Mouse (Mus musculus) liver, embryonic 11.5 days (tissue): ENCODE data around the gene Slx1b. TPM values are rescaled to one million over a fixed set of nuclear protein-coding genes. Genes with fewer than 3 reads are reported as not detected.
"Not testable (repeated sequence)": the region's sequence is repeated elsewhere in the genome, so short reads cannot be mapped to it uniquely, and the experiment has no call there.

ENCODE experiments used
- ATAC-seq: fragments of 200-750 bp; cut with Nextera tagmentation; replicated peaks from 2 replicates; pipeline ENCODE4 v1.8.0; 2017; ENCODE audit warnings: moderate number of reproducible peaks, mild to moderate bottlenecking, moderate TSS enrichment, moderate library complexity; ENCODE audit not compliant: low FRiP score
- DNase-seq: peaks from one replicate; pipeline ENCODE4 v3.0.0-alpha.2; 2017; ENCODE audit warnings: low spot score
- H3K27ac ChIP-seq: fragments of 300-500 bp; sonication (generic); 2 replicates; pipeline ENCODE4 v1.5.1; 2014; ENCODE audit warnings: mild to moderate bottlenecking, low read depth, low read length, control low read depth
- H3K27me3 ChIP-seq: fragments of 300-500 bp; sonication (generic); replicated peaks from 2 replicates; pipeline ENCODE4 v1.6.1; 2014; ENCODE audit warnings: low read length, mixed read lengths; ENCODE audit not compliant: control insufficient read depth, insufficient read depth
- H3K36me3 ChIP-seq: fragments of 300-500 bp; sonication (generic); 2 replicates; pipeline ENCODE4 v1.6.1; 2014; ENCODE audit warnings: mild to moderate bottlenecking, low read length, moderate library complexity, mixed read lengths; ENCODE audit not compliant: control insufficient read depth, insufficient read depth
- H3K4me1 ChIP-seq: fragments of 300-500 bp; sonication (generic); replicated peaks from 2 replicates; pipeline ENCODE4 v1.6.1; 2014; ENCODE audit warnings: low read length, mixed read lengths; ENCODE audit not compliant: control insufficient read depth, insufficient read depth
- H3K4me2 ChIP-seq: fragments of 300-500 bp; sonication (generic); 2 replicates; pipeline ENCODE4 v1.6.1; 2014; ENCODE audit warnings: mild to moderate bottlenecking, control low read depth, moderate library complexity
- H3K4me3 ChIP-seq: fragments of 300-500 bp; sonication (generic); 2 replicates; pipeline ENCODE4 v1.5.1; 2014; ENCODE audit warnings: low read depth, low read length, control low read depth
- H3K9ac ChIP-seq: fragments of 300-500 bp; sonication (generic); 2 replicates; pipeline ENCODE4 v1.6.1; 2014; ENCODE audit warnings: low read depth, low read length, control low read depth
- H3K9me3 ChIP-seq: fragments of 300-500 bp; sonication (generic); 2 replicates; pipeline ENCODE4 v1.6.1; 2016; ENCODE audit warnings: low read length, inconsistent platforms, mixed read lengths; ENCODE audit not compliant: control insufficient read depth
- WGBS: fragments of 180-500 bp; shearing (Covaris S2); extraction: QIAGEN DNeasy Blood & Tissue Kit; methylation state at CpG from one replicate; pipeline ENCODE4 v1.1.7; 2014; 5-methylcytosine and 5-hydroxymethylcytosine counted together
- polyA plus RNA-seq: library from polyadenylated mRNA; unstranded; fragments of >200 nt; fragmentation: Nextera tagmentation; extraction: Ambion mirVana; gene quantifications from 2 replicates; pipeline ENCODE4 v1.2.1, GENCODE M21; 2014

Gene Slx1b
- 6.6 and 7.7 TPM in 2 replicates for polyA plus RNA-seq

DNA sequence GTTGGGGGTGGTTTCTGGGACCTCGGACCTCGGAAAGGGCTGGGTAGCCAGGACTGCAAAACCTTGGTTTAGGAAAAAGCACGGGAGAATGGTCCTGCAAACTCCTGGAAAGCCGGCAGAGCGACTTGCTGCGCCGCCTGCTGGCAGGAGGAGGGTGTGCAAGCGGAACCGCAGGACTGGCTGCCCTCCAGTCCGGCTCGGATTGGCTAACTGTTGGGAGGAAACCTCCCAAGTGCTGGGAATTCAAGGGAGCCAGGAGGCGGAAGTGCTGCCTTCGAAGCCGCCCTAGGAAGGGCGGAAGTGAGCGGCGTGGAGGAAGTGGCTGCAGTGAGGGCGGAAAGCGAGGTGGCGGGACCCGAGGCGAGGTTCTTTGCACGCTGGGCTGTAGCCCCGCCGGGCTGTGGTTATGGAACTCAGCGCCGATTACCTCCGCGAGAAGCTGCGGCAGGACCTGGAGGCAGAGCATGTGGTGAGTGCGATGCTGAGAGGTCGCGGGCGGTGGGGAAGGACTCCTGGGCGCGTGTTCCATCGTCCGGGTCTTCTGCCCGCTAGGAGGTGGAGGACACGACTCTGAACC, at the start of gene Slx1b:
Gene Slx1b (minus strand): TSS at position 154 of the 577 bp plus-strand sequence.
- peak; percentile 90 for DNase-seq
- Histone ChIP-seq H3K4me1 (peaks cover 13% of the 10 kb centered on the region), H3K27ac (peak within 1 kb of the TSS; percentile 95), H3K9me3 (no peaks in the 10 kb centered on the region), H3K36me3 (peaks cover 15% of the 10 kb centered on the region), H3K9ac (peak within 1 kb of the TSS; percentile 91), H3K4me2 (peak within 1 kb of the TSS; percentile 95), H3K27me3 (no peaks in the 10 kb centered on the region), H3K4me3 (peak within 1 kb of the TSS; percentile 91)
- WGBS: under 1% methylated on average over 40 of the region's 40 CpGs
- ATAC-seq: peak; percentile 95

DNA sequence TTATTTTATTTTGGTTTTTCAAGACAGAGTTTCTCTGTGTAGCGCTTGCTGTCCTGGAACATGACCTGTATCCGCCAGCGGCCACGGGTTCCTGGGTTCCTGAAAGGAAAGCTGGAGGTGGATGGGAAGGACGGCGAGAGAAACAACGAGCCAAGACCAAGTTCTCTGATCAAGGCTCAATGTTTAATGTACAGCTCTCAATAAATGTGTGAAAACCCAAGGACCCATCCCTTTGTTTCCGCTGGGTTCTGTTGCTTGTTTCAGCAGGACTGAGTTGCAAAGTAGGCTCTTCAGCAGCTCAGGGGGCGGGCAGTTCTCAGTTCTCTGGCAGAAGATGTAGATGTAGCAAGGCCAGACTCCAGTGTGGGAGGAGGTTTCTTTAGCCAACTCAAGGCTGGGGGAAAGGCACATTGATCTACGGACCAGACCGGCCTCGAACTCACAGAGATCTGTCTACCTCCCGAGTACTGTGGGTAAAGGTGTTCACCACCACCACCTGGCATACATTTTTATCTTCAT, 46.4 kb upstream of the Slx1b start:
- Histone ChIP-seq H3K27ac (no peak overlapping the region), H3K9ac (no peak overlapping the region), H3K4me2 (no peak overlapping the region), H3K27me3 (no peaks in the 10 kb centered on the region), H3K9me3 (no peaks in the 10 kb centered on the region), H3K4me1 (0 out of 2 replicates have a peak, but pooled peaks cover 2% of the 10 kb centered on the region), H3K4me3 (no peak overlapping the region), H3K36me3 (no peaks in the 10 kb centered on the region)
- no peak for ATAC-seq
- 89% methylated on average over 13 of the region's 13 CpGs for WGBS
- no peak for DNase-seq

DNA sequence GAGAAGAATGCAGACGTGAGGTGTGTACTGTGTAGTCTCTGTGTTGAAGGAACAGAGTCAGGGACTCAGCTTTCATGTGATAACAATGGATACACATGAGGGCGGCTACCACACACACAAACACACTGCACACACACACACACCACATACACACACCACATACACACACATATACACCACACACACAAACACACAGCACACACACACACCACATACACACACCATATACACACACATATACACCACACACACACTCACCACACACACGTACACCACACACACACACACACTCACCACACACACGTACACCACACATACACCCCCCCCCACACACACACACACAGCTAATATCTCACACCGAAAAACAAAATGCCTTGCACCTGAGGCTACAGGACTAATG, 45.9 kb upstream of the Slx1b start:
- Histone ChIP-seq H3K4me1 (0 out of 2 replicates have a peak, but pooled peaks cover 1% of the 10 kb centered on the region), H3K36me3 (no peaks in the 10 kb centered on the region), H3K27me3 (no peaks in the 10 kb centered on the region), H3K4me3 (no peak overlapping the region), H3K9ac (no peak overlapping the region), H3K9me3 (no peaks in the 10 kb centered on the region), H3K4me2 (no peak overlapping the region), H3K27ac (no peak overlapping the region)
- ATAC-seq (no peak), DNase-seq (no peak)
- 83% methylated on average over 5 of the region's 5 CpGs for WGBS

DNA sequence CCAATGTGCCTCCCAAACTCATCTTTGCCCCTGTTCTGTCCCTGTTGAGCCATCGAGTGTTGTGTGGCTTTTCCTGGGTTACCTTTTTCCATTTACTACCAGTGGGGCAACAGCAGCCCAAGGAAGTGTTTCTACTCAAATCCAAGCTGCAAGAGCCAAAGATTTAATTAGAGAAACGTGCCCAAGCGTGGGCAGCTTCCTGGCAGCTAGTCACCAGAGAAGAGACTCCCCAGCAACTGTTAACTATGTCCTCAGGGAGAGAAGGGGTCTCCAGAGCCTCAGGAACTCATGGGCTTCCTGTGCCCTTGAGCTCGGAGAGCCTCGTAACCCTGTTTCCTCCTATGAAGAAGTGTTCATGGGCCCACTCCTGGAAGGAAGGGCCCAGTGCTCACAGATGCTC, 45.4 kb upstream of the Slx1b start:
- Histone ChIP-seq H3K4me2 (no peak overlapping the region), H3K9ac (no peak overlapping the region), H3K9me3 (no peaks in the 10 kb centered on the region), H3K4me3 (no peak overlapping the region), H3K36me3 (no peaks in the 10 kb centered on the region), H3K27ac (no peak overlapping the region), H3K27me3 (no peaks in the 10 kb centered on the region), H3K4me1 (no peaks in the 10 kb centered on the region)
- no peak for ATAC-seq
- no peak for DNase-seq
- 66% methylated on average over 5 of the region's 5 CpGs for WGBS

DNA sequence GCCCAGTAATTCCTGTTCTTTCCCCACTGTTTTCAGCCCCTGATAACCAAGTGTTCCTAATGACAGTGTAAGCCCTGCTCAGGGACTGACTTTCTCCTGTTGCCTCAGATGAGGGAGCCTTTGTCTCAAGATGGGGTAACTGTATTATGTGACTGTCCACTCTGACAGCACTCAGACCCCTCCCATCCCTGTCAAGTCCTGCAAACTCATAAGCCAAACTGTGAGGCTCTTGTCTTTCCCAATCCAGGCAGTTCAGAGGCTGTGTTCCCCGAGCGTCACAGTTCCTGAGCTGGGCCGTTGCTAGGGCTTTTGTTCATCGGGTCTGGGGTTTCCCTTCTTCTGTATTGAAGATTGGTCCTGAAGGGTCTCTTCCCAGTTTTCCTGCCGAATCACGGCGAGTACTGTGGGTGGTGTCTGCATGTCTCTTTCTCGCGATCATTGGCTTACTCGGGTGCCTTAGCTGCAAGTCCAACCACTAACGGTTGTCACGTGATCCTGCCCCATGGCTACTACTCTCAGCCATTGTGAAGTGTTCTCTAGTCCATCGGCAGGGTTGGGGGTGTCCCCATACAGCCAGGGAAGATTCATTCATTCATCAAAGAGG, 44.6 kb upstream of the Slx1b start:
- DNase-seq (no peak), ATAC-seq (no peak)
- 84% methylated on average over 13 of the region's 13 CpGs for WGBS
- H3K27me3 ChIP-seq: no peaks in the 10 kb centered on the region
- H3K4me1 ChIP-seq: no peaks in the 10 kb centered on the region
- H3K4me3 ChIP-seq: no peak overlapping the region
- no peaks in the 10 kb centered on the region for H3K36me3 ChIP-seq
- H3K4me2 ChIP-seq: no peak overlapping the region
- H3K9me3 ChIP-seq: no peaks in the 10 kb centered on the region
- no peak overlapping the region for H3K27ac ChIP-seq
- H3K9ac ChIP-seq: no peak overlapping the region

DNA sequence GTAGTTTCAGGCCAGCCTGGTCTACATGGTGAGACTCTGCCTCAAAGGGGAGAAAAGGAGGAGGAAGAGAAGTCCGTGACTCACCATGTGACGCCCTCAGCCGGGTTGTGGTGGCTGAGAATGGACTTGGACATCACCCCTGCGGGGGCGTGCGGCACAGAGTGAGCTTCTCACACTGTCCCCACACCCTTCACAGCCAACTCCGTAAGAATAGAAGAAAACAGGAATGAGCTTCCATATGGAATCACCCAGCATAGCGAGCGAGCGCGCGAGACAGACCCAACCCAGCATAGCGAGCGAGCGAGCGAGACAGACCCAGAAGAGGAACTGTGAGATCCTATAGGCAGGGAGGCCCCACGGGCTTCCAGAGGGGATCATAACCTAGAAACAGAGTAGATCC, 44.0 kb upstream of the Slx1b start:
- 81% methylated on average over 17 of the region's 17 CpGs for WGBS
- H3K9ac ChIP-seq: no peak overlapping the region
- DNase-seq (no peak), ATAC-seq (no peak)
- no peaks in the 10 kb centered on the region for H3K9me3 ChIP-seq
- H3K27me3 ChIP-seq: no peaks in the 10 kb centered on the region
- no peak overlapping the region for H3K4me2 ChIP-seq
- no peak overlapping the region for H3K4me3 ChIP-seq
- no peak overlapping the region for H3K27ac ChIP-seq
- H3K4me1 ChIP-seq: no peaks in the 10 kb centered on the region
- no peaks in the 10 kb centered on the region for H3K36me3 ChIP-seq

DNA sequence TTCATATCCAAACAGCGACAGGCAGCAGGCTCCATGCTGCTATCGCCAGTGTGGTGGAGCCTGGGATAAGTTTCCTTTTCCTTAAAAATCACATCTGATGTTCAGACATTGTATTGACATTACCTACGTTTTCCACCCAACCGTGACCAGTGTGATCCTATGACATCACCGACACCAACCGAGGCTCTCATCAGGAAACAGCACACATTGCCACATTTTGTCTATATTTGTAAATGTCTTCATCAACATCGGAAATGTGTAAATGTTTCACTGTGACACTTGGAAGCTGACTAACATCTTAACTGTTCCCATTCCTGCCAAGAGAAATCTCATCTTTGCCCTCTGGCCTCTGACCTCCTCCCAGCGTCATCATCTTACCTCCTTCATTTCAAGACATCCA, 40.5 kb upstream of the Slx1b start:
- WGBS: 80% methylated on average over 8 of the region's 8 CpGs
- no peak overlapping the region for H3K27ac ChIP-seq
- H3K9ac ChIP-seq: no peak overlapping the region
- no peaks in the 10 kb centered on the region for H3K36me3 ChIP-seq
- H3K27me3 ChIP-seq: no peaks in the 10 kb centered on the region
- H3K4me1 ChIP-seq: no peaks in the 10 kb centered on the region
- no peak for ATAC-seq
- no peak overlapping the region for H3K4me2 ChIP-seq
- H3K9me3 ChIP-seq: no peaks in the 10 kb centered on the region
- no peak overlapping the region for H3K4me3 ChIP-seq
- no peak for DNase-seq

DNA sequence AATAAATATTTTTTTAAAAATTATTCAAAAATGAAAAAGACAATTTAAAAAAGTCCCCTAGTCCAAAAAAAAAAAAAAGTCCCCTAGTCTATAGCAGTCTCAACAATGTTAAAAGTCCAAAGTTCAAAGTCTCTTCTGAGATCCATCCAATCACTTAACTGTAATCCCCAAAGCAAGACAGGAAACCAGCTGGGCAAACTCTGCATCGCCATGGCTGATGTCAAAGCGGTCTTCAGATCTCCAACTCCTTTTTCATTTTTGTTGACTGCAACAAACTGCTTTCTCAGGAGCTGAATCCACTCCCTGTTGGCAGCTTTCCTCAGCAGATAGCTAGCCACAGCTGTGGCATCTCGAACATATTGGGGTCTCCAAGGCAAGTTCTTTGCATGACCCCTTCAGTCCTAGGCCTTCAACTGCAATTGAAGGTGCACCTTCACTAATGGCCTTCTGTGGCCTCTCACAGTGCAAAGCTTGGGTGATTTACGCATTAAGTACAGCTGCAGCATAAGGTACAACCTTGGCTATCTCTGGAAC, 34.7 kb upstream of the Slx1b start:
- WGBS: 77% methylated on average over 4 of the region's 4 CpGs
- H3K9ac ChIP-seq, DNase-seq, H3K27ac ChIP-seq, H3K4me3 ChIP-seq, ATAC-seq, H3K4me2 ChIP-seq, H3K9me3 ChIP-seq, H3K27me3 ChIP-seq, H3K4me1 ChIP-seq, H3K36me3 ChIP-seq: not testable (repeated sequence)

DNA sequence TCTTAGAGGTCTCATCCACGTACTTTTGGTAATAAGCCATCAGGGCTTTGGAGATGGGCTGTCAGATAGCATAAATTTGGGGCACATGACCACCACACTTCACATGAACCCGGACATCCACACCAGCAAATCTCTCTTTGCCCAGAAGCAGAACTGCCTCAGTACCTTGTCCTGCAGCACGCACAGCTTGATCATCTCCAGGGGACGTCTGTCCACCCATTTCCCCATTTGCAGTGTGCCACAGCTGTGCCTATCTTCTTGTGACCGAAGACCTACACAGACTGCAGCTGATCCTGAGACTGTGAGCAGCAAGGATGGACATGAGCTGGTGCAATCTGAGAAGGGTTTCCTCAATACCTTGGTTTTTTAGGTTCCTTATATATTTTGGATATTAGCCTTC, 30.1 kb upstream of the Slx1b start:
- H3K9me3 ChIP-seq: no peaks in the 10 kb centered on the region
- H3K4me2 ChIP-seq: no peak overlapping the region
- DNase-seq (no peak), ATAC-seq (no peak)
- WGBS: 58% methylated on average over 5 of the region's 5 CpGs
- no peak overlapping the region for H3K27ac ChIP-seq
- H3K4me1 ChIP-seq: no peaks in the 10 kb centered on the region; the same call in 1 of the 2 replicates
- H3K27me3 ChIP-seq: no peaks in the 10 kb centered on the region
- no peak overlapping the region for H3K9ac ChIP-seq
- H3K4me3 ChIP-seq: no peak overlapping the region
- H3K36me3 ChIP-seq: no peaks in the 10 kb centered on the region
